Mouse (Mus musculus) heart, embryonic 15.5 days (tissue): ENCODE measurements around the gene Zbtb45. TPM values are rescaled to one million over a fixed set of nuclear protein-coding genes. Genes with fewer than 3 reads are reported as not detected.

ENCODE experiments used
- ATAC-seq: fragments of 200-750 bp; cut with Nextera tagmentation; replicated peaks from 2 replicates; pipeline ENCODE4 v1.8.0; 2017; ENCODE audit warnings: low read depth, moderate TSS enrichment; ENCODE audit not compliant: insufficient number of reproducible peaks, insufficient read depth, low FRiP score
- H3K27ac ChIP-seq: fragments of 300-500 bp; sonication (generic); 2 replicates; pipeline ENCODE4 v1.5.1; 2015; ENCODE audit warnings: mild to moderate bottlenecking, inconsistent platforms
- H3K27me3 ChIP-seq: fragments of 300-500 bp; sonication (generic); 2 replicates; pipeline ENCODE4 v1.6.1; 2015; ENCODE audit warnings: inconsistent platforms
- H3K36me3 ChIP-seq: fragments of 300-500 bp; sonication (generic); 2 replicates; pipeline ENCODE4 v1.6.1; 2015; ENCODE audit warnings: mild to moderate bottlenecking, inconsistent platforms
- H3K4me1 ChIP-seq: fragments of 300-500 bp; sonication (generic); replicated peaks from 2 replicates; pipeline ENCODE4 v1.6.1; 2015; ENCODE audit warnings: inconsistent platforms
- H3K4me2 ChIP-seq: fragments of 300-500 bp; sonication (generic); 2 replicates; pipeline ENCODE4 v1.6.1; 2015; ENCODE audit warnings: inconsistent platforms, mild to moderate bottlenecking, moderate library complexity
- H3K4me3 ChIP-seq: fragments of 300-500 bp; sonication (generic); 2 replicates; pipeline ENCODE4 v1.5.1; 2015; ENCODE audit warnings: mild to moderate bottlenecking, inconsistent platforms
- H3K9ac ChIP-seq: fragments of 300-500 bp; sonication (generic); 2 replicates; pipeline ENCODE4 v1.6.1; 2015; ENCODE audit warnings: mild to moderate bottlenecking, inconsistent platforms
- H3K9me3 ChIP-seq: fragments of 300-500 bp; sonication (generic); replicated peaks from 2 replicates; pipeline ENCODE4 v1.6.1; 2016; ENCODE audit warnings: inconsistent platforms
- WGBS: fragments of 180-500 bp; shearing (Covaris S2); methylation state at CpG from one replicate; pipeline ENCODE4 v1.1.7; 2015; ENCODE audit warnings: mixed read lengths; 5-methylcytosine and 5-hydroxymethylcytosine counted together
- polyA plus RNA-seq: library from polyadenylated mRNA; unstranded; fragments of >200 nt; fragmentation: Nextera tagmentation; extraction: Ambion mirVana; gene quantifications from 2 replicates; pipeline ENCODE4 v1.2.1, GENCODE M21; 2015

Zbtb45 gene
- polyA plus RNA-seq, 1 experiment from 2014 or later, result 12.2 TPM

DNA sequence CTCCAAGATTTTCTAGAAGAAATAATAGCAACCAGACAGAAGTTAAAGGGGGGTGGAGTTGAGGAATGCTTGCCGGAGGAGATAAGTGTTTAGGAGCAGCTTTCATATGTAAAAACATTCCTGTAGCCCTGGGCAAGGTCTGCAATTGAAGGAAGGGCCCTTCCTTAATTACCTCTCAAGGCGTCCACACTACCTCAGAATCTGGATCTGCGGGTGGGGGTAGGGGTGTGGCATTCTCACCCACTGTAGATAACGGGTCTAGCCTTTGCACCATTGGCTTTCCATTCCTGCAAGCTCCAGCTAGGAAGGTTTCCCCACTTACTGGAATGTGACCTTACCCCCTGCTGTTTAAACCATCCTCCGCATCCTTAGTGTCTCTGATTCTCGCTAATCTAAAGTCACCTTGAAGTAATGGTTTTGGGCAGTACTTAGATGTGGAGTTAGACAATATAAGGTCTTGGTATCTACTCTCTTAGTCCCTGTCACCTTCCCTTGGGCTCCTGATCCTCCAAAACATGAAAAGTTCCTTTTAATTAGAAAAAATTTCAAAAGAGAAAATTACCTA, 4.5 kb upstream of the Zbtb45 start:
- Histone ChIP-seq H3K36me3 (no peaks in the 10 kb centered on the region), H3K27me3 (no peaks in the 10 kb centered on the region), H3K9ac (no peak overlapping the region), H3K27ac (no peak overlapping the region), H3K4me3 (no peak overlapping the region), H3K4me1 (peaks cover 6% of the 10 kb centered on the region), H3K9me3 (no peaks in the 10 kb centered on the region), H3K4me2 (no peak overlapping the region)
- WGBS, result 37% methylated on average over 6 of the region's 6 CpGs
- no peak for ATAC-seq

GRCm38 (mm10) chr7:13013671-13014070, 3.8 kb upstream of the Zbtb45 start:
- peaks cover 10% of the 10 kb centered on the region for H3K4me1 ChIP-seq
- H3K4me3 ChIP-seq, result no peak overlapping the region
- ATAC-seq, result no peak
- no peak overlapping the region for H3K9ac ChIP-seq
- no peaks in the 10 kb centered on the region for H3K27me3 ChIP-seq
- 58% methylated on average over 4 of the region's 4 CpGs for WGBS
- H3K36me3 ChIP-seq, result no peaks in the 10 kb centered on the region
- H3K9me3 ChIP-seq, result no peaks in the 10 kb centered on the region
- no peak overlapping the region for H3K4me2 ChIP-seq
- H3K27ac ChIP-seq, result no peak overlapping the region

DNA sequence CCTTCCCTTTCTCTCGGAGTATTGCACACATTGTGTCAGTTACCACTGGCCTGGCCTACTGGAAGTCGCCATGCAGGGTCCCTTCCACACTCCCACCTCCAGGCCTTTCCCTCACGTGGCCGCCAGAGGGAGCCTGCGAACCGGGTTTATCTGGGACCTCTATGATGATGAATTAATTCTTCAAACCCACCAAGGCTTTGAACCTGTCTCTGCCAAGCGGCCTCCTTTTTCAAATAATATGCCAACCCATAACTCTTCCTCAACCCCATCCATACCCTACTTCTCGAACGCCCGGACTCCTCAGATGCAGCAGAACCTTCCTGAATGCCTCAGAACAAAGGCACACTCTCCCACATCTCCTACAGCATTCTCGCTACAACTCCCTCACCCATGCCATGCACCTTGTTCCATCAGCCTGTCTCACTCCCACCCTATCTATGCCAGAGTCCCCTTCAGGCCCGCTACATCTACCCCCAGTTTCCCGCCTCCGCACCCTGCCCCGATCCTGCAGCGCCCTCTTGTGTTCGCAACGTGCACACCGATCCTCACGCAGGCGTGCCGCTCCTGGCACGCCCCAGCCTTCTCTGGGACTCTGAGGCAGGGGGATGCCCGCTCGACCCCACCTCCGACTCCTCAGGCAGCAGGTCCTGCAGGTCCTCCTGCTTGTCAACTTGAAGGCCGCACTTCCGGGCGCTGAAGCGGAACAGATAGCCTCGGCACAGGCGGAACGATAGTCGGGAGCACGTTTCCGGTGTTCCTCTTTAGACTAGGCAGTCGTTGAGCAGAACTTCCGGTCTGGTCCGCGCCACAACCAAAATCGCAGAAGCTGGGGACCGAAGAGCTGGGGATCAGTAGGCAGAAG, 460 bp downstream of the Zbtb45 start:
- Histone ChIP-seq H3K9ac (peak overlapping the region; percentile 76), H3K36me3 (peaks cover 31% of the 10 kb centered on the region), H3K4me3 (peak overlapping the region; percentile 70), H3K27ac (peak overlapping the region; percentile 95), H3K27me3 (0 out of 2 replicates have a peak, but pooled peaks cover 4% of the 10 kb centered on the region), H3K4me1 (peaks cover 22% of the 10 kb centered on the region), H3K4me2 (peak overlapping the region; percentile 82), H3K9me3 (no peaks in the 10 kb centered on the region)
- under 1% methylated on average over 42 of the region's 42 CpGs for WGBS
- ATAC-seq, result peak; percentile 89

GRCm38 (mm10) chr7:13007341-13008092, 2.3 kb downstream of the Zbtb45 start:
- Histone ChIP-seq H3K36me3 (peaks cover 31% of the 10 kb centered on the region), H3K4me2 (no peak overlapping the region), H3K9ac (peak overlapping the region; percentile 19; the same call in 1 of the 2 replicates), H3K4me3 (no peak overlapping the region), H3K4me1 (peaks cover 22% of the 10 kb centered on the region), H3K27me3 (0 out of 2 replicates have a peak, but pooled peaks cover 4% of the 10 kb centered on the region), H3K9me3 (no peaks in the 10 kb centered on the region), H3K27ac (no peak overlapping the region)
- WGBS, result 49% methylated on average over 57 of the region's 57 CpGs
- no peak for ATAC-seq

GRCm38 (mm10) chr7:13006531-13006930, 3.3 kb downstream of the Zbtb45 start:
- Histone ChIP-seq H3K9ac (no peak overlapping the region), H3K4me1 (peaks cover 22% of the 10 kb centered on the region), H3K36me3 (peaks cover 31% of the 10 kb centered on the region), H3K27me3 (0 out of 2 replicates have a peak, but pooled peaks cover 4% of the 10 kb centered on the region), H3K4me3 (no peak overlapping the region), H3K4me2 (no peak overlapping the region), H3K9me3 (no peaks in the 10 kb centered on the region), H3K27ac (no peak overlapping the region)
- no peak for ATAC-seq
- WGBS, result 90% methylated on average over 10 of the region's 10 CpGs

GRCm38 (mm10) chr7:13006011-13006410, 3.8 kb downstream of the Zbtb45 start:
- Histone ChIP-seq H3K27me3 (0 out of 2 replicates have a peak, but pooled peaks cover 4% of the 10 kb centered on the region), H3K4me1 (peaks cover 22% of the 10 kb centered on the region), H3K9ac (no peak overlapping the region), H3K4me3 (no peak overlapping the region), H3K27ac (no peak overlapping the region), H3K4me2 (no peak overlapping the region), H3K9me3 (no peaks in the 10 kb centered on the region), H3K36me3 (peaks cover 31% of the 10 kb centered on the region)
- ATAC-seq, result no peak
- 86% methylated on average over 17 of the region's 17 CpGs for WGBS

- Histone ChIP-seq H3K9me3 (no peaks in the 10 kb centered on the region), H3K4me2 (no peak overlapping the region), H3K4me3 (no peak overlapping the region), H3K36me3 (peaks cover 31% of the 10 kb centered on the region), H3K4me1 (peaks cover 13% of the 10 kb centered on the region; the same call in 1 of the 2 replicates), H3K27ac (no peak overlapping the region), H3K9ac (no peak overlapping the region), H3K27me3 (0 out of 2 replicates have a peak, but pooled peaks cover 4% of the 10 kb centered on the region)
- 72% methylated on average over 5 of the region's 5 CpGs for WGBS
- ATAC-seq, result no peak
Observed at GRCm38 (mm10) chr7:13003380-13003779, 6.5 kb downstream of the Zbtb45 start.

DNA sequence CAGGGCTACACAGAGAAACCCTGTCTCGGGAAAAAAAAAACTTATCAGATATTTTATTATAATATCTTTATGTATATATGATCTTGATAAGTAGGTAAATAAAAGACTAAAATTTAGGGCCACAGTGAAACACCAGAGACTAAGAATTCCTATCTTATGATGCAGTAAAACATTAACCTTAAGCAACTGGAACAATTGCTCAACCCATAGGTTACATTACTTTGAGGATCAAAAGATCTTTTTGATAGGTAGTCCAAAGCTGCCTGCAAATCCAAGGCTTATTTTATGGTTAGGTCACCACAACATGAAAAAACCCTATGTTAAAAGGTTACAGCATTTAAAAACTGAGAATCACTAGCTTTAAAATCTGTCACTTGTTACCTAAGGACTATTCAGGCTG, 8.2 kb downstream of the Zbtb45 start:
- Histone ChIP-seq H3K27me3 (no peaks in the 10 kb centered on the region), H3K27ac (no peak overlapping the region), H3K4me3 (no peak overlapping the region), H3K4me1 (no peaks in the 10 kb centered on the region), H3K36me3 (peaks cover 20% of the 10 kb centered on the region), H3K4me2 (no peak overlapping the region), H3K9ac (no peak overlapping the region), H3K9me3 (no peaks in the 10 kb centered on the region)
- no peak for ATAC-seq
- WGBS, result 57% methylated on average over 1 of the region's 1 CpGs

- Histone ChIP-seq H3K4me3 (no peak within 1 kb of the TSS), H3K9ac (no peak within 1 kb of the TSS), H3K27me3 (no peaks in the 10 kb centered on the region), H3K4me1 (no peaks in the 10 kb centered on the region), H3K27ac (no peak within 1 kb of the TSS), H3K9me3 (no peaks in the 10 kb centered on the region), H3K36me3 (no peaks in the 10 kb centered on the region), H3K4me2 (no peak within 1 kb of the TSS)
- 78% methylated on average over 3 of the region's 3 CpGs for WGBS
- ATAC-seq, result no peak
Observed at GRCm38 (mm10) chr7:12998851-12999250, 11.0 kb downstream of the Zbtb45 start, which contains the start of gene Trim28. Gene Trim28, plus strand, starts transcription at chr7:12999114.

DNA sequence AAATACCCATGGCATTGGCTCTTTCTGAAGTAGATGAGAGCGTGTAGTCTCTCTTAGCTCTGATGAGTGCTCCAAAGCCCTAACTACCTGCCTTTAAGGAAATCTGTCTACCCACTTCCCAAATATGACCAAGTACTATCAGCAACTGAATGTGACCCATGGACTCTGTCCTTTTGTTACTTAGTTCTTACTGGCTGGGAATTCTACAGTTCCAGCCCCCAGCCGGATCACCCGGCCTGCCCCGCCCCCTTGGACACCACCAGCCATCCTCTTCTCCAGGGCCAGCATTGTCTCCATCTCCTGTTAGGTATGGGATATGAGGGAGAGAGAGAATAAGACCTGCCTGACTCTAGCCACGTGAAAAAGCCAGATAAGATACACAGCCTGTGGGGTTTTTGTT, 11.8 kb downstream of the Zbtb45 start, which contains the start of gene Slc27a5:
TSS of gene Slc27a5 (minus strand) at position 140 of the 400 bp plus-strand sequence.
- no peaks in the 10 kb centered on the region for H3K36me3 ChIP-seq
- ATAC-seq, result no peak
- no peaks in the 10 kb centered on the region for H3K4me1 ChIP-seq
- H3K27me3 ChIP-seq, result no peaks in the 10 kb centered on the region
- H3K4me2 ChIP-seq, result no peak within 1 kb of the TSS
- no peak within 1 kb of the TSS for H3K4me3 ChIP-seq
- 64% methylated on average over 5 of the region's 5 CpGs for WGBS
- no peak within 1 kb of the TSS for H3K9ac ChIP-seq
- H3K27ac ChIP-seq, result no peak within 1 kb of the TSS
- H3K9me3 ChIP-seq, result no peaks in the 10 kb centered on the region

DNA sequence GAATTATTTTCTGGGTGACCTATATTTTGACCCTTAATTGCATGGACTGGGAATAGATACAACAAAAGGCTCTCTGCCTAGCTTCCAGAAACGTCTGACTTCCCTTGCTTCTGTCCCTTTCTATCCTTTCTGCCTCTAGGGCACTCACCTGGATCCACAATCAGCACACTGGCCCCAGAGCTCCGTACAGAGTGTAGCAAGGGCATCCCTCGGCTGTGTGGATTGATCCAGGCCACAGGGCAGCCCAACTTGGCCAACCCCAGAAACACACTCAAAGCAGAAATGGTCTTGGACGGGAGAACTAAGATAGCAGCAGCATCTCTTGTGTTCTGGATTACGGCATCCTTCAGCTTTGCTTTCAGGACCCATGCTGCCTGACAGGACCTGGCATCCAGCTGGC, 12.6 kb downstream of the Zbtb45 start:
- no peak overlapping the region for H3K4me3 ChIP-seq
- 63% methylated on average over 5 of the region's 5 CpGs for WGBS
- H3K9me3 ChIP-seq, result no peaks in the 10 kb centered on the region
- no peak overlapping the region for H3K4me2 ChIP-seq
- H3K36me3 ChIP-seq, result no peaks in the 10 kb centered on the region
- H3K4me1 ChIP-seq, result no peaks in the 10 kb centered on the region
- no peaks in the 10 kb centered on the region for H3K27me3 ChIP-seq
- H3K27ac ChIP-seq, result no peak overlapping the region
- H3K9ac ChIP-seq, result no peak overlapping the region
- no peak for ATAC-seq
